Mouse (Mus musculus) myocyte (in vitro differentiated cells): ENCODE data around the gene Gm47841. TPM values are rescaled to one million over a fixed set of nuclear protein-coding genes. Genes with fewer than 3 reads are reported as not detected.

Experiments
- H3K27me3 ChIP-seq: one replicate; pipeline ENCODE4 v1.6.1; 2011; ENCODE audit not compliant: control insufficient read depth, insufficient read depth, insufficient read length
- H3K36me3 ChIP-seq: one replicate; pipeline ENCODE4 v1.6.1; 2011; ENCODE audit not compliant: control insufficient read depth, insufficient read depth
- H3K4me2 ChIP-seq: one replicate; pipeline ENCODE4 v1.6.1; 2011; ENCODE audit warnings: low read depth, control low read depth
- H3K4me3 ChIP-seq: one replicate; pipeline ENCODE4 v1.5.1; 2011; ENCODE audit warnings: mild to moderate bottlenecking, control low read depth, moderate library complexity
- H3K79me2 ChIP-seq: one replicate; pipeline ENCODE4 v1.6.1; 2011; ENCODE audit not compliant: control insufficient read depth, insufficient read depth
- H3ac ChIP-seq: one replicate; pipeline ENCODE4 v1.6.1; 2011; ENCODE audit not compliant: control insufficient read depth, insufficient read length
- CEBPB ChIP-seq: IDR thresholded peaks from 2 replicates; pipeline ENCODE4 v1.6.1; 2011; ENCODE audit warnings: mild to moderate bottlenecking, moderate library complexity; ENCODE audit not compliant: poor library complexity, insufficient read depth, severe bottlenecking
- E2F4 ChIP-seq: IDR thresholded peaks from one replicate; pipeline ENCODE4 v1.6.1; 2011; ENCODE audit warnings: mild to moderate bottlenecking, control low read depth, moderate library complexity; ENCODE audit not compliant: insufficient read depth
- MAX ChIP-seq: IDR thresholded peaks from one replicate; pipeline ENCODE4 v1.6.1; 2011; ENCODE audit warnings: low read depth, mild to moderate bottlenecking, control low read depth
- MYOD1 ChIP-seq, 3 experiments: IDR thresholded peaks; one replicate each; pipeline ENCODE4 v1.6.1; 2011; ENCODE audit warnings: control low read depth in 2 of 3, low read depth in 2 of 3, mild to moderate bottlenecking in 2 of 3, moderate library complexity in 1 of 3; ENCODE audit not compliant: insufficient read length in 2 of 3, control insufficient read depth in 1 of 3
- MYOG ChIP-seq, 3 experiments: IDR thresholded peaks; one replicate each; pipeline ENCODE4 v1.6.1; 2011; ENCODE audit warnings: control low read depth in 2 of 3, low read depth in 2 of 3, mild to moderate bottlenecking in 2 of 3; ENCODE audit not compliant: insufficient read length in 2 of 3, control insufficient read depth in 1 of 3, insufficient read depth in 1 of 3
- POLR2A ChIP-seq: IDR thresholded peaks from one replicate; pipeline ENCODE4 v1.6.1; 2011; ENCODE audit warnings: low read depth, mild to moderate bottlenecking, control low read depth, moderate library complexity; ENCODE audit not compliant: insufficient read length
- POLR2AphosphoS2 ChIP-seq: IDR thresholded peaks from one replicate; pipeline ENCODE4 v1.6.1; 2011; ENCODE audit warnings: low read depth, control low read depth; ENCODE audit not compliant: insufficient read length
- REST ChIP-seq: IDR thresholded peaks from one replicate; pipeline ENCODE4 v1.6.1; 2011; ENCODE audit warnings: mild to moderate bottlenecking, control low read depth, moderate library complexity; ENCODE audit not compliant: insufficient read depth, insufficient read length
- SRF ChIP-seq: IDR thresholded peaks from one replicate; pipeline ENCODE4 v1.6.1; 2011; ENCODE audit warnings: low read depth; ENCODE audit not compliant: control insufficient read depth, insufficient read length
- TCF12 ChIP-seq: IDR thresholded peaks from one replicate; pipeline ENCODE4 v1.6.1; 2011; ENCODE audit warnings: mild to moderate bottlenecking, control low read depth; ENCODE audit not compliant: poor library complexity, insufficient read depth, severe bottlenecking
- TCF3 ChIP-seq: IDR thresholded peaks from one replicate; pipeline ENCODE4 v1.6.1; 2011; ENCODE audit warnings: low read depth, control low read depth; ENCODE audit not compliant: insufficient read length
- USF1 ChIP-seq: IDR thresholded peaks from one replicate; pipeline ENCODE4 v1.6.1; 2011; ENCODE audit warnings: low read depth, mild to moderate bottlenecking, control low read depth, moderate library complexity
- polyA plus RNA-seq: library from polyadenylated mRNA; unstranded; fragments of >200 nt; fragmentation: generic; extraction: Trizol; gene quantifications from one replicate; pipeline ENCODE4 v1.2.1, GENCODE M21; 2012; ENCODE audit warnings: missing spikeins

Gm47841 gene
- polyA plus RNA-seq, 1 experiment, result not detected

DNA sequence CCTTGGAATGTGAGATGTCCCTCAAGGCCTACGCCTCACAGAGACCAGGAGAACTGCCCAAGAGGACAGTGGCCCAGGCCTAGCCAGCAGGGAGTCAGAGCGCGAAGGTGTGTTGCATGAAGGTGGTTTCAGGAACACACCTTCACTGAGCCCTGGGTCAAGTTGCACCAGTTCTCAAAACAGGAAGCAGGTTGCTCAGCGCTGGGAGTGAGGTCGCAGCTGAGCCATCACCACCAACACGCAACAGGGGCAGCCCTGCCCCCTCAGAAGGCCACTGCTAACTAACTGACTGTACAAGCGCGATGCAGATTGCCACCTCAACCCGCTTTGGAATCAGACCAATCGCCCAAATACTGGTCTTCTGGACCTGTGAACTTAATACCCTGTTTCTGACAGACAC is 37.3 kb upstream of the Gm47841 start:
- Histone ChIP-seq H3K27me3 (peaks cover 56% of the 10 kb centered on the region), H3K36me3 (no peaks in the 10 kb centered on the region), H3K79me2 (no peaks in the 10 kb centered on the region), H3K4me3 (no peak overlapping the region), H3ac (no peak overlapping the region), H3K4me2 (no peak overlapping the region)
- TF ChIP-seq TCF12 (no peak), POLR2AphosphoS2 (no peak), REST (no peak), POLR2A (no peak), SRF (no peak), E2F4 (no peak)

DNA sequence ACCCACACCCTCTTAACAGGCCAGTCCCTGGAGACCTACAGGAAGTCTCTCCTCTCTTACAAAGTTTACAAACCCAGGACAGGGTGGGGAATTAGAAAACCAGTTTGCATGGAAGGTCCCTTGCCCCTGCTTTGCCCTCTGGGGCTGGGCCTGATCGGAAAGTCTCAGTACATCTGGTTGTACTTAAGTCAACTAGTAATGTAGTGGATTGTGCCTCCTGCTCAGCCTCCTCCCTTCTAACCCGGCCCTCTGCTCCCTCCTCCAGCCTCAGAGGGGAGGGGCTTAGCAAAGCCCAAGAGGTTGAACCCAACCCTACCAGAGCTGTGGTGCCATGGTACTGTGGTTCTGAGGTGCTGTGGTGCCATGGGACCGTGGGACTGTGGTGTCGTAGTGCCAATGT is 35.0 kb upstream of the Gm47841 start:
- Histone ChIP-seq H3K4me3 (no peak overlapping the region), H3K27me3 (peaks cover 72% of the 10 kb centered on the region)

DNA sequence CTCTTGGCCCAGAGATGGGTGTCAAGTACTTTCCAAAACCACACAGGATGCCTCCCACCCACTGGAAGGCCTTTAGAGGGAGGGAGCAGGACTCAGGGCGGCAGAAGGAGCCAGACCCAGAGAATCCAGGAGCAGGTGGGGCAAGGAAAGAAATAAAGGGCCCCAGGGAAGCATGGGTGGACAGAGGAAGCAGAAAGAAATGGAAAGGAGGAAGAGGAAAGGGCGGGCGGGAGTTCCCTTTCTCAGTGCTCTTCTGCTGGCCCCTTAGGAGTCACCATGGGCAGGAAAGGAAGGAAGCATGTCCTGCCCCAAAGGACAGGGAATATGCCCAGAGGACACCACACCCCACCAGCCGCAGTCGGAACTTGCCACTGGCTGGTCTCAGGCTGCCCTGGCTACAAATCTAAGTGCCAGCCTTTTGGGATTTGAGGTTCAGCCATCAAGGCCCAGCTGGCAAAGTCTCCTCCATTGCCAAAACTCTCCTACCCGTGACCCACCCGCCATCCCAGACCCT is 33.9 kb upstream of the Gm47841 start:
- TF ChIP-seq POLR2AphosphoS2, result no peak
- no peak for TF ChIP-seq SRF
- TF ChIP-seq MAX, result no peak
- no peak for TF ChIP-seq POLR2A
- TF ChIP-seq TCF3, result no peak
- TF ChIP-seq E2F4, result no peak
- no peak for TF ChIP-seq MYOD1 (IDR thresholded peaks at IDR 0.05; ENCODE audit: control insufficient read depth in 1 of 3, insufficient read length in 2 of 3, low read depth in 2 of 3)
- H3K36me3 ChIP-seq, result no peaks in the 10 kb centered on the region
- H3ac ChIP-seq, result no peak overlapping the region
- H3K4me2 ChIP-seq, result no peak overlapping the region
- H3K79me2 ChIP-seq, result no peaks in the 10 kb centered on the region
- H3K4me3 ChIP-seq, result no peak overlapping the region
- peaks cover 79% of the 10 kb centered on the region for H3K27me3 ChIP-seq

More for the DNA sequence above, 35.0 kb upstream of the Gm47841 start:
- Histone ChIP-seq H3K4me2 (no peak overlapping the region), H3K36me3 (no peaks in the 10 kb centered on the region), H3K79me2 (no peaks in the 10 kb centered on the region), H3ac (no peak overlapping the region)
- no peak for TF ChIP-seq SRF
- TF ChIP-seq POLR2AphosphoS2, result no peak
- no peak for TF ChIP-seq TCF3
- no peak for TF ChIP-seq E2F4
- no peak for TF ChIP-seq CEBPB
- no peak for TF ChIP-seq MYOD1 (IDR thresholded peaks at IDR 0.05; ENCODE audit: control insufficient read depth in 1 of 3, insufficient read length in 2 of 3, low read depth in 2 of 3)
- TF ChIP-seq TCF12, result no peak
- TF ChIP-seq REST, result no peak
- no peak for TF ChIP-seq MYOG (IDR thresholded peaks at IDR 0.05; ENCODE audit: control insufficient read depth in 1 of 3, insufficient read depth in 1 of 3, insufficient read length in 2 of 3, low read depth in 2 of 3)
- TF ChIP-seq MAX, result no peak
- TF ChIP-seq USF1, result no peak
- TF ChIP-seq POLR2A, result no peak

DNA sequence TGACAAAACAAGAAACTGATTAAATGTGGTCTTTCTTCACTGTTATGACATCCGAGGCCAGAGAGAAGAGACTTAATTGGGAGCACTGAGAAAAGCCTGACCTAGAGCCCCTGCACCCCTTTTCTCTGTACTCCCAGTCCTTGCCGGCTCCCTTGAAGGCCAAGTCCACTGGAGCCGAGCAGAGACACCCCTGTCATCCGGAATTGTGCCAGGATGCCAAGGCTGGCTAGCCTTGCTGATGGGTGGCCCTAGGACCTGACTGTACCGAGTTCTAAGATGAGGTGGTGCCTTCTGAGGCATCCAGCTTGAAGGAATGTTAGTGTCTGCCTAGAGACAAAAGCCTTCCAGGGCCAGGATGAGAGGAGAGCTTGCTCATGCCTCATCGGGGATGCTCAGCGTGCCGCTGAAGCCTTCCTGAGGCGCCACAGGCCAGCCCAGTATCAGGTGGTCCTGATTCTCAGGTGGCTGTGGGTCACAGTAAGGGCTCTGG is 32.9 kb upstream of the Gm47841 start:
- TF ChIP-seq TCF3 (no peak), MAX (no peak), E2F4 (no peak), REST (no peak), CEBPB (no peak), TCF12 (no peak), POLR2AphosphoS2 (no peak), POLR2A (no peak), SRF (no peak), MYOD1 (IDR thresholded peaks at IDR 0.05; ENCODE audit: control insufficient read depth in 1 of 3, insufficient read length in 2 of 3, low read depth in 2 of 3) (no peak), MYOG (IDR thresholded peaks at IDR 0.05; ENCODE audit: control insufficient read depth in 1 of 3, insufficient read depth in 1 of 3, insufficient read length in 2 of 3, low read depth in 2 of 3) (no peak), USF1 (no peak)
- H3K4me3 ChIP-seq, result no peak overlapping the region
- H3K36me3 ChIP-seq, result no peaks in the 10 kb centered on the region
- peaks cover 87% of the 10 kb centered on the region for H3K27me3 ChIP-seq
- H3K4me2 ChIP-seq, result no peak overlapping the region
- H3K79me2 ChIP-seq, result no peaks in the 10 kb centered on the region
- no peak overlapping the region for H3ac ChIP-seq

DNA sequence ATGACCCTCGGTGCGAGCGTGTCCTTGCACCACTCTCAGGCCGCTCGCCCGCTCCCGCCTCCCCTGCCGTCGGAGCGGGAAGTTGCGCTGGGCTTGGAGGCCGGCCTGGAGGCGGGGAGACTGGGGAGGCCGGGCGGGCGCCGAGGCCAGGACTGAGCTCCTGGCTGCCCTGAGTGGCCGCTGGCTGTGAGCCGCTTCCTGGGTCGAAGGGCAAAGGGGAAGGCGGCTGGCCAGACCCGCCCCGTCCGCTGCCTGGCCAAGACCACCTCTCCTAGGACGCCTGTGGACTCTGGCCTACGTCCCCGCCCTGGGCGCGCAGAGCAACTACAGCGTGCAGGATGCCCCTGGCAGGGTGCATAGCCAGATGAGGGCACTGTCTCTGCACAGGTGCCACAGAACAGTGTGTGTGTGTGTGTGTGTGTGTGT is 31.5 kb upstream of the Gm47841 start:
- no peaks in the 10 kb centered on the region for H3K79me2 ChIP-seq
- no peak overlapping the region for H3K4me3 ChIP-seq
- no peaks in the 10 kb centered on the region for H3K36me3 ChIP-seq
- H3K27me3 ChIP-seq, result peaks cover 84% of the 10 kb centered on the region
- peak overlapping the region; percentile 48 for H3K4me2 ChIP-seq
- peak overlapping the region; percentile 14 for H3ac ChIP-seq
- TF ChIP-seq TCF3 (no peak), REST (no peak), CEBPB (no peak), MYOD1 (IDR thresholded peaks at IDR 0.05; ENCODE audit: control insufficient read depth in 1 of 3, insufficient read length in 2 of 3, low read depth in 2 of 3) (peak in 1 of 3 experiments; percentile 15)
